Mouse (Mus musculus) testis, adult 2 months (tissue): ENCODE data around the gene Chgb. TPM values are rescaled to one million over a fixed set of nuclear protein-coding genes. Genes with fewer than 3 reads are reported as not detected.

Experiments
- H3K27ac ChIP-seq: fragments of 200-500 bp; 2 replicates; pipeline ENCODE4 v1.5.1; 2012; ENCODE audit warnings: low read depth, low read length; ENCODE audit not compliant: control insufficient read depth, insufficient read depth
- H3K27me3 ChIP-seq: fragments of 200-500 bp; 2 replicates; pipeline ENCODE4 v1.6.1; 2012; ENCODE audit warnings: mild to moderate bottlenecking, low read length, moderate library complexity; ENCODE audit not compliant: control insufficient read depth, insufficient read depth
- H3K36me3 ChIP-seq: fragments of 200-500 bp; 2 replicates; pipeline ENCODE4 v1.6.1; 2012; ENCODE audit warnings: mild to moderate bottlenecking, low read length; ENCODE audit not compliant: control insufficient read depth, insufficient read depth
- H3K4me1 ChIP-seq: fragments of 200-500 bp; 2 replicates; pipeline ENCODE4 v1.6.1; 2012; ENCODE audit warnings: low read length; ENCODE audit not compliant: control insufficient read depth, insufficient read depth
- H3K4me3 ChIP-seq: fragments of 200-500 bp; 2 replicates; pipeline ENCODE4 v1.5.1; 2012; ENCODE audit warnings: low read depth, mild to moderate bottlenecking, low read length, moderate library complexity, mixed read lengths; ENCODE audit not compliant: control insufficient read depth
- CTCF ChIP-seq: fragments of 200-500 bp; IDR thresholded peaks from 2 replicates; pipeline ENCODE4 v1.5.1; 2012; ENCODE audit warnings: low read depth, mild to moderate bottlenecking, inconsistent platforms, low read length, moderate library complexity; ENCODE audit not compliant: control insufficient read depth, insufficient read depth, insufficient replicate concordance
- POLR2A ChIP-seq: fragments of 200-500 bp; IDR thresholded peaks from 2 replicates; pipeline ENCODE4 v1.6.1; 2012; ENCODE audit warnings: low read depth, mild to moderate bottlenecking, inconsistent platforms, low read length, moderate library complexity; ENCODE audit not compliant: control insufficient read depth
- polyA plus RNA-seq: library from polyadenylated mRNA; depleted of rRNA; stranded (reverse); fragments of >200 nt; gene quantifications from 2 replicates; pipeline ENCODE4 v1.2.3, GENCODE M21; 2012

Gene Chgb
- polyA plus RNA-seq, 1 experiment = 2.5 TPM

DNA sequence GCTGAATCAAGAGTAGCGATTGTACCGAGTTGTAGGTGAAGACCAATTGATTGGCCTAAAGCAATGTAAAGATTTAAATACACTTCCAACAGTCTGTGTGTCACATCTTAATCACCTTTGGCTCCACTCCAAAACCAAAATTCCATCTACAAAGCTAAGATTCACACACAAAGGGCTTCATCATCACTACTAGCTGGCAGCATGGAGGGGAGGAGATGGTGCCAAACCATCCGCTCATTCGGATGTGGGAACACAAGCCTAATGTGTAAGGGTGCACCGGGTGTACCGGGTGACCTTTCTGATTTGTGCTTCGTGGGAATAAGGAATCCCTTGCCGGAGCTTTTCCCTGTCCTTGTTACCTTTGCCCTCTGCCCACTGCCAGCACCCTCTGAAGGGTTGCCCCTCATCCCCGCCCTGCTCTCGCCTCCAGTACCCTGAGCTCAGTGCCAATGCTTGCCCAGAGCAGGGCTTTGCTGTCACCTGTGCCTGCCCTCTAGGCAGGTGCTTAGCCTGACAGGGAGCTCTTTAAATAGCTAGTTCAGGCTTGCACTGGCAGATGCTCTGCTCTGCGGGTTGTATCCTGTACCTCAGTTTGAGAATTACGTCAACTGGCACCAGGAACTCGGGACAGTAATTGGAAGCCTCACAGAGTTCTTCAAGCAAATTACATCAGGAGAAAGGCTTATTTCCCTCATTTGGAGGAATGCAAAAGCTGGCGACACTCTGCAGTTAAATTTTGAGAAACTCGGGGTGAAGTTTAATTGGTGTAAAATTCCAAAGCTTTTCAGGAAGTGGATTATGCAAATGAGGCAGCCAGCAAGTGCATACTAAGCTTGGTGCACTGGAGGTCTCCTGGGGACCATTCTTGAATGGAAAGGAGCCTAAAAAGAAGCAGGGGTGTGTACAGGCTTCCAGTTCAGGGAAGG lies 29.7 kb upstream of the Chgb start:
- H3K36me3 ChIP-seq = no peaks in the 10 kb centered on the region
- no peak overlapping the region for H3K27ac ChIP-seq
- H3K4me3 ChIP-seq = no peak overlapping the region
- H3K27me3 ChIP-seq = no peaks in the 10 kb centered on the region
- no peak for TF ChIP-seq CTCF
- no peaks in the 10 kb centered on the region for H3K4me1 ChIP-seq

GRCm38 (mm10) chr2:132752398-132752797 lies 28.7 kb upstream of the Chgb start:
- Histone ChIP-seq H3K4me1 (no peaks in the 10 kb centered on the region), H3K36me3 (no peaks in the 10 kb centered on the region), H3K27ac (no peak overlapping the region), H3K4me3 (no peak overlapping the region), H3K27me3 (no peaks in the 10 kb centered on the region)
- no peak for TF ChIP-seq CTCF
- TF ChIP-seq POLR2A = no peak

DNA sequence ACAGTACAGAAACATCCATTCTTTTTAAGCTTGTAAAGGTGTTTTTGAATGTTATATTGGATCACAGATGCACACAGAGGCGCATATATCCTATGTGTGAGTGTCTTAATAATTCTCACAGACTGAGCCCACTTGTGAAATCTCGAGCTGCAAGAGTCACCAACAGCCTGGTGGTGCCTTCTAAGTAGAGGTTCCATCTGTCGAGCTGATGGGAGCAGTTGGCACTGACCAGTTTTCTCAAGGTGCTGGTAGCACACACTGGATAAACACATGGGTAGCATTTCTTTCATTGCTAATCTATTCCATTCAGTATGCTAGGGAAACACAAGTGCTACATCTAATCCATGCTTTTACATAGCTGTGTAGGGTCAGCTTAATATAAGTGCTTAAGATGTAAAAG lies 27.9 kb upstream of the Chgb start:
- no peak overlapping the region for H3K4me3 ChIP-seq

DNA sequence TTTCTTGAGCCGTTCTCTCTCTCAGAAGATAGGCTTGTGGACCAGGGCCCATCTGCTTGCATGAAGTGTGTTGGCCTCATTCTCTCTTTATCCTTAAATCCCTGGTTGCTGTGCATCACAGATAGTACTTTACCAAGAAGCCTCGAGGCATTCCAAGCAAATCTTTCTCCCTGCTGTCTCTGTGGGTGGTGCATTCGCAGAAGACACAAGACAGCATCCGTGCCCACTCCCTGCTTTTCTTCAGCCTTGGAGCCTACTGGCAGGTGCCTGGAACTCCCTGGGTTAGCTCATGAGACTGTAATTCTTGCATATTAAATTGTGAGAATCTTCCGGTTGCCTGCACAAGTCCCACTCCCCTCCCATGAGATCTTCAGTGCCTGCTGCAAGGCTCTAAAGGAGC lies 23.2 kb upstream of the Chgb start:
- H3K4me1 ChIP-seq = no peaks in the 10 kb centered on the region

More for the DNA sequence above, 27.9 kb upstream of the Chgb start:
- no peak overlapping the region for H3K27ac ChIP-seq
- H3K36me3 ChIP-seq = no peaks in the 10 kb centered on the region
- no peaks in the 10 kb centered on the region for H3K27me3 ChIP-seq
- TF ChIP-seq CTCF (no peak), POLR2A (no peak)
- H3K4me1 ChIP-seq = no peaks in the 10 kb centered on the region

GRCm38 (mm10) chr2:132770822-132771221 lies 10.3 kb upstream of the Chgb start:
- Histone ChIP-seq H3K4me1 (no peaks in the 10 kb centered on the region), H3K4me3 (no peak overlapping the region), H3K27me3 (no peaks in the 10 kb centered on the region), H3K27ac (no peak overlapping the region), H3K36me3 (no peaks in the 10 kb centered on the region)
- TF ChIP-seq CTCF (no peak), POLR2A (no peak)

More for the DNA sequence above, 23.2 kb upstream of the Chgb start:
- no peak overlapping the region for H3K27ac ChIP-seq
- H3K4me3 ChIP-seq = no peak overlapping the region
- no peaks in the 10 kb centered on the region for H3K36me3 ChIP-seq
- H3K27me3 ChIP-seq = no peaks in the 10 kb centered on the region
- no peak for TF ChIP-seq POLR2A
- no peak for TF ChIP-seq CTCF

- no peak for TF ChIP-seq CTCF
- no peak for TF ChIP-seq POLR2A
- no peaks in the 10 kb centered on the region for H3K36me3 ChIP-seq
- H3K4me3 ChIP-seq = peak overlapping the region; percentile 54
- H3K27ac ChIP-seq = no peak overlapping the region
- no peaks in the 10 kb centered on the region for H3K27me3 ChIP-seq
- H3K4me1 ChIP-seq = no peaks in the 10 kb centered on the region
Measured at GRCm38 (mm10) chr2:132781439-132782068, 476 bp downstream of the Chgb start.

DNA sequence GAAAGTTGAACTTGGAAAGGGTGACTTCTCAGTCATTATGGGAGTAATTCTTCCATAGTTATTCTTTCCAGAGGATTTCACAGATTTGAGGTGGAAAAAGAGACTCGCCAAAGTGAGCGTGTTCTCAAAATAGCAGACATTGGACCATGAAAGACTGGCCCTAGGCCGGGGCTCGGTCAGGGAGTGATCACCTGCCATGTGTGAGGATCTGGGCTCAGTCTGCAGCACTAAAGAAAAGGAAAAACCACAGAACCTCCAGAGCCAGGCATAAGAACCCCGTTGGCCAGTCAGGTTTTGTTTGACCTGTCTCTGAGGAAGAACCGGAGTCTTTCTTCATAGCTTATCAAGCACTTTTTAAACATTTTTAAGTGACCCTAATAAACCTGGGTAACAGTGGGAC lies 3.0 kb downstream of the Chgb start:
- H3K4me3 ChIP-seq = no peak overlapping the region
- no peaks in the 10 kb centered on the region for H3K27me3 ChIP-seq
- H3K36me3 ChIP-seq = no peaks in the 10 kb centered on the region
- H3K27ac ChIP-seq = no peak overlapping the region
- no peak for TF ChIP-seq CTCF
- TF ChIP-seq POLR2A = no peak
- H3K4me1 ChIP-seq = no peaks in the 10 kb centered on the region
